Mouse (Mus musculus): ENCODE results near the gene Vasn. TPM values are rescaled to one million over a fixed set of nuclear protein-coding genes. Genes with fewer than 3 reads are reported as not detected.

Vasn gene
- polyA plus RNA-seq, 1 experiment from 2014 or later, result 9.3 TPM

DNA sequence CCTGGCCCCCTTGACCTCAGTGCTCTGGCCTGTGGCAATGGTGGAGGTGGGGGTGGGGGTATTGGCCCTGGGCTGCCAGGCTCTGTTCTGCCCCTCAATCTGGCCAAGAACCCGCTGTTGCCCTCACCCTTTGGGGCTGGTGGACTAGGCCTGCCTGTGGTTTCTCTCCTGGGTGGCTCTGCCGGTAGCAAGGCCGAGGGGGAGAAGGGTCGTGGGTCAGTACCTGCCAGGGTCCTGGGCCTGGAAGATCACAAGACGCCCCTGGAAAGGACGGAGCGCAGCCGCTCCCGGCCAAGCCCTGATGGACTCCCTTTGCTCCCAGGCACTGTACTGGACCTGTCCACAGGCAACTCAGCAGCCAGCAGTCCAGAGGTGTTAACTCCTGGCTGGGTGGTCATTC lies 26.0 kb upstream of the Vasn start:
- Histone ChIP-seq H3K27me3 (replicated peaks; ENCODE audit: control insufficient read depth, insufficient read depth, low read length) (no peaks in the 10 kb centered on the region), H3K4me3 (ENCODE audit: low read depth, low read length) (no peak overlapping the region), H3K9ac (ENCODE audit: low read depth, low read length) (no peak overlapping the region), H3K9me3 (ENCODE audit: control insufficient read depth, low read length) (no peaks in the 10 kb centered on the region), H3K4me1 (replicated peaks; ENCODE audit: control insufficient read depth, insufficient read depth, low read length) (no peaks in the 10 kb centered on the region), H3K27ac (ENCODE audit: low read depth, low read length) (no peak overlapping the region), H3K4me2 (no peak overlapping the region), H3K36me3 (ENCODE audit: control insufficient read depth, insufficient read depth, low read length) (peaks cover 32% of the 10 kb centered on the region)
- ATAC-seq (replicated peaks; ENCODE audit: low FRiP score) (no peak), DNase-seq (ENCODE audit: low spot score) (no peak)
- WGBS, result 88% methylated on average over 9 of the region's 9 CpGs

DNA sequence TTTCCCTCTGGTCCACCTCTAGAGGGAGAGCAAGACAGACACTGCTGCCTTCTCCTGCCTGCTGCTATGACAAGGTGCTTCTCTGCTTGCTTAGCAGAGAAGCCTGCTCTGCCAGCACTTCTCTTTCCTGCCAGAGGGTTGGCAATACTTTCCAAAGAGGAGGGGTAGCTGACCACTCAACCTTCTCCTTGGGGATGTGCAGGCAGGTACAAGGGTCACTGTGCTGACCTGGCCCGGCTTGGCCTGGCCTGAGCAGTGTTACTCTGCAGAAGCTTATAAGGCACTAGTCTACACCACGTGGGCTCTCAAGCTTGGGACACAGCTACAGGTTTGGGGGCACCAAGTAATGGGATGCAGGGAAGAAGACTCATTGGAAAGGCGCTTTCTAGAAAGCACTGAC lies 25.1 kb upstream of the Vasn start:
- Histone ChIP-seq H3K9ac (ENCODE audit: low read depth, low read length) (no peak overlapping the region), H3K4me2 (no peak overlapping the region), H3K27ac (ENCODE audit: low read depth, low read length) (no peak overlapping the region), H3K4me3 (ENCODE audit: low read depth, low read length) (no peak overlapping the region), H3K9me3 (ENCODE audit: control insufficient read depth, low read length) (no peaks in the 10 kb centered on the region), H3K36me3 (ENCODE audit: control insufficient read depth, insufficient read depth, low read length) (peaks cover 32% of the 10 kb centered on the region), H3K27me3 (replicated peaks; ENCODE audit: control insufficient read depth, insufficient read depth, low read length) (no peaks in the 10 kb centered on the region), H3K4me1 (replicated peaks; ENCODE audit: control insufficient read depth, insufficient read depth, low read length) (no peaks in the 10 kb centered on the region)
- ATAC-seq (replicated peaks; ENCODE audit: low FRiP score), result no peak
- DNase-seq (ENCODE audit: low spot score), result no peak
- WGBS, result 93% methylated on average over 3 of the region's 3 CpGs

DNA sequence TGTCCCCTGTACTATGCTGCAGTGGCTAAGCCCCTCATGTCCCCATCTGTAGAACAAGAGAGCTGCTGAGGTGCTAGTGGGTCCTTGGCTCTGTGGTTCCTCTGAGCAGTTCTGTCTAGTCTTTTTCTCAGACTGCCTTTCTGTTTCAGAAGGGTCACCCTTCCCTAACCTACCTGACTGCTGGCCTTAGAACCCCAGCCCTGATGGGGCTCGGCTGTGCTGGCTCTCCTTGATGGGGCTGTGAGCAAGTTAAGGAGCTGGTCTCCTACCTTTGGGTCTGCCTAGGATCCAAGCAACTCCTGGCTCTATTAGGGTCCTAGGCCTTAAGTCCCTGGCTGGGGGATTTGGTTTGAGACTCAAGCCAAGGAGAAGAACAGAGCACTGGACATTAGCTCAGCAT lies 24.4 kb upstream of the Vasn start:
- no peak overlapping the region for H3K27ac ChIP-seq (ENCODE audit: low read depth, low read length)
- peaks cover 32% of the 10 kb centered on the region for H3K36me3 ChIP-seq (ENCODE audit: control insufficient read depth, insufficient read depth, low read length)
- no peak overlapping the region for H3K4me2 ChIP-seq
- no peaks in the 10 kb centered on the region for H3K27me3 ChIP-seq (replicated peaks; ENCODE audit: control insufficient read depth, insufficient read depth, low read length)
- no peak for DNase-seq (ENCODE audit: low spot score)
- H3K9me3 ChIP-seq (ENCODE audit: control insufficient read depth, low read length), result no peaks in the 10 kb centered on the region
- no peak overlapping the region for H3K9ac ChIP-seq (ENCODE audit: low read depth, low read length)
- no peak overlapping the region for H3K4me3 ChIP-seq (ENCODE audit: low read depth, low read length)
- no peaks in the 10 kb centered on the region for H3K4me1 ChIP-seq (replicated peaks; ENCODE audit: control insufficient read depth, insufficient read depth, low read length)
- WGBS, result 80% methylated on average over 1 of the region's 1 CpGs
- ATAC-seq (replicated peaks; ENCODE audit: low FRiP score), result no peak

DNA sequence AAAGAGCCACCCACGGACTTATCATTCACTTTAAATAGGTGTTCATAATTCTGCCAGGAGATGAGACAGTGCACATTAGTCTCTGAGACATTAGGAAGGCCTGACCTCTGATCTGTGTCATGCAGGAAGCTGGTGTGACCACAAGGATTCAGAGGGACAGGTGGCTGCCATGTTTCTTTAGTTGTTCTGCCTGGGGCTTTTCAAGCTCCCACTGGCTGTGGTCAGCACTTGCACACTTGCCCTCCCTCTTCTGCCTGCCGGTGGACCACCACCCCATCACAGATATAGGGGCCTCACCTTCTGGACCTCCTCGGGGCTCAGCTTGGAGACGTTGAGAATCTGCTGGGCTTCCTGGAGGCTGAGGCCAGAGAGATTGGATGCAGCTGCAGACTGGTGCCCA lies 22.9 kb upstream of the Vasn start:
- DNase-seq (ENCODE audit: low spot score), result no peak
- Histone ChIP-seq H3K4me2 (no peak overlapping the region), H3K9me3 (ENCODE audit: control insufficient read depth, low read length) (no peaks in the 10 kb centered on the region), H3K9ac (ENCODE audit: low read depth, low read length) (no peak overlapping the region), H3K4me1 (replicated peaks; ENCODE audit: control insufficient read depth, insufficient read depth, low read length) (no peaks in the 10 kb centered on the region), H3K27ac (ENCODE audit: low read depth, low read length) (no peak overlapping the region), H3K27me3 (replicated peaks; ENCODE audit: control insufficient read depth, insufficient read depth, low read length) (no peaks in the 10 kb centered on the region), H3K4me3 (ENCODE audit: low read depth, low read length) (no peak overlapping the region), H3K36me3 (ENCODE audit: control insufficient read depth, insufficient read depth, low read length) (peaks cover 23% of the 10 kb centered on the region)
- ATAC-seq (replicated peaks; ENCODE audit: low FRiP score), result no peak
- 76% methylated on average over 4 of the region's 4 CpGs for WGBS

DNA sequence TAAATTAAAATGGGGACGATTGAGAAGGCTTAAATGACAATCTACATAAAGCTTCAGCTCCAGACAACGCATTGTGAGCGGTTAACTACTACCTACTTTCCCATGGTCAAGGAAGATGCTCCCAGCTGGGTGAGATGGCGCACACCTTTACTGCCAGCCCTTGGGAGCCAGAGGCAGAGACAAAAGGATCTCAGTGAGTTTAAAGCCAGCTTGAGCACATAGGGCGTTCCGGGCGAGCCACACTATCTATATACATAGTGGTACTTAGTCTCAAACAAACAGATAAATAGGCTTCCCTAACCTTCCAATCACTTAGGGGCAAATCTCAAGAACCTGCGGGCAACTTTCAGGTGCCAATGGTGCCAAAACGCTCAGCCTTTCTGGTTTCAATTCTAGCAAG lies 15.7 kb upstream of the Vasn start:
- peak overlapping the region; percentile 73 for H3K9ac ChIP-seq (ENCODE audit: low read depth, low read length)
- peak overlapping the region; percentile 79 for H3K27ac ChIP-seq (ENCODE audit: low read depth, low read length)
- no peaks in the 10 kb centered on the region for H3K9me3 ChIP-seq (ENCODE audit: control insufficient read depth, low read length)
- peak overlapping the region; percentile 81 for H3K4me2 ChIP-seq
- peak; percentile 52 for ATAC-seq (replicated peaks; ENCODE audit: low FRiP score)
- DNase-seq (ENCODE audit: low spot score), result no peak
- no peaks in the 10 kb centered on the region for H3K27me3 ChIP-seq (replicated peaks; ENCODE audit: control insufficient read depth, insufficient read depth, low read length)
- peak overlapping the region; percentile 77 for H3K4me3 ChIP-seq (ENCODE audit: low read depth, low read length)
- H3K36me3 ChIP-seq (ENCODE audit: control insufficient read depth, insufficient read depth, low read length), result no peaks in the 10 kb centered on the region
- 17% methylated on average over 9 of the region's 9 CpGs for WGBS
- peaks cover 14% of the 10 kb centered on the region for H3K4me1 ChIP-seq (replicated peaks; ENCODE audit: control insufficient read depth, insufficient read depth, low read length)

DNA sequence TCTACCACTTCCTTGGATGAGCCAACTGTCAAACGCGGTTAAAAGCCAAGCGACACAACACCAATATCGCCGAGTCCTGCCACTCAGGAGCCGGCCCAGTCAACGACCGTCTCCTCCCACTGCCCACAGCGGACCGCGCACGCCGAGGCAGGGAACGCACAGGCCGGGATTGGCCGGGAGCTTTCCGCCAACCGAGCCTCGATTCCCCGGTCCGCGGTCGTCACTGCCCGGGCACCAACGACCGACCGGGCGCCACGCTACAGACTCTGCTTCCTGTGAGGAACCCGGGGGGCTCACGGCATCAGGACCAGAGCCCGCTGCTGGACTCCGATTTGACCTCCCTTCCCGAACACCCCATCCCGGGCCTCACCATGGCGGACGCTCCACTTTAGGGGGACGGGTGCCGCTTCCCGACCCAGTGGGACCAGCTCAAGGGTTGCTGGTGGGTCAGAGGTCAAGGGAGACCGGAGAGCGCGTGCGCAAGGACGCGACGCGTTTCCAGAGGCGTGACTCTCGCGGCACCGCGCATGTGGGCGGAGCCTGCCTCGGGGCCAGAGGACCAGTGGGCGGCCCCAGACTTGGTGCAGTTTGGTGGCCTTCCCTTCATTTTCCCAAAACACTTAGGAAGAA lies 15.1 kb upstream of the Vasn start, which contains the start of gene Pam16:
Pam16 (minus strand) TSS at position 508 of the 630 bp plus-strand sequence.
- DNase-seq (ENCODE audit: low spot score), result peak; percentile 90
- no peaks in the 10 kb centered on the region for H3K9me3 ChIP-seq (ENCODE audit: control insufficient read depth, low read length)
- peak within 1 kb of the TSS; percentile 81 for H3K4me2 ChIP-seq
- no peaks in the 10 kb centered on the region for H3K27me3 ChIP-seq (replicated peaks; ENCODE audit: control insufficient read depth, insufficient read depth, low read length)
- no peaks in the 10 kb centered on the region for H3K36me3 ChIP-seq (ENCODE audit: control insufficient read depth, insufficient read depth, low read length)
- H3K4me3 ChIP-seq (ENCODE audit: low read depth, low read length), result peak within 1 kb of the TSS; percentile 77
- H3K9ac ChIP-seq (ENCODE audit: low read depth, low read length), result peak within 1 kb of the TSS; percentile 73
- peaks cover 14% of the 10 kb centered on the region for H3K4me1 ChIP-seq (replicated peaks; ENCODE audit: control insufficient read depth, insufficient read depth, low read length)
- H3K27ac ChIP-seq (ENCODE audit: low read depth, low read length), result peak within 1 kb of the TSS; percentile 79
- under 1% methylated on average over 56 of the region's 56 CpGs for WGBS
- peak; percentile 90 for ATAC-seq (replicated peaks; ENCODE audit: low FRiP score)

DNA sequence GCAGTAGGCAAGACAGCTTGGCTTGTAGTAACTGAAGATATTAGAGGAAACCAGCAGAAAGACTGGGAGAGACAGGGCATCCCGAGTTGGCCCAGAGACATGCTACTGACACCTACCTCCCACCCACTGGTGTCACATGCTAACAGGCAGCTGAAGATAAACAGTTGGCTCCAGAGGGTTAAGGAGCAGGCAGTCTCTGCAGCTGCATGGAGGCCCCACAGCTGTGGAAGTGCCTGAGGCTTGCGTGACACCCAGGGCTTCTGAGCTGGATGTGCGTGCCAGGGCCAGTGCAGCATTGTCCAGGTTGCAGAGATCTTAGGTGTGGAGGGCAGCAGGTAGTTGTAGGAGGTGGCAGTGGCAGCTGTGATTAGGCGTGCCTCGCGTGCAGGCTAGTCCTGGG lies 12.6 kb upstream of the Vasn start:
- no peak overlapping the region for H3K4me3 ChIP-seq (ENCODE audit: low read depth, low read length)
- H3K36me3 ChIP-seq (ENCODE audit: control insufficient read depth, insufficient read depth, low read length), result no peaks in the 10 kb centered on the region
- WGBS, result 84% methylated on average over 6 of the region's 6 CpGs
- peaks cover 14% of the 10 kb centered on the region for H3K4me1 ChIP-seq (replicated peaks; ENCODE audit: control insufficient read depth, insufficient read depth, low read length)
- H3K9ac ChIP-seq (ENCODE audit: low read depth, low read length), result no peak overlapping the region
- no peak for ATAC-seq (replicated peaks; ENCODE audit: low FRiP score)
- no peaks in the 10 kb centered on the region for H3K9me3 ChIP-seq (ENCODE audit: control insufficient read depth, low read length)
- no peak overlapping the region for H3K27ac ChIP-seq (ENCODE audit: low read depth, low read length)
- no peak for DNase-seq (ENCODE audit: low spot score)
- no peak overlapping the region for H3K4me2 ChIP-seq
- H3K27me3 ChIP-seq (replicated peaks; ENCODE audit: control insufficient read depth, insufficient read depth, low read length), result no peaks in the 10 kb centered on the region

DNA sequence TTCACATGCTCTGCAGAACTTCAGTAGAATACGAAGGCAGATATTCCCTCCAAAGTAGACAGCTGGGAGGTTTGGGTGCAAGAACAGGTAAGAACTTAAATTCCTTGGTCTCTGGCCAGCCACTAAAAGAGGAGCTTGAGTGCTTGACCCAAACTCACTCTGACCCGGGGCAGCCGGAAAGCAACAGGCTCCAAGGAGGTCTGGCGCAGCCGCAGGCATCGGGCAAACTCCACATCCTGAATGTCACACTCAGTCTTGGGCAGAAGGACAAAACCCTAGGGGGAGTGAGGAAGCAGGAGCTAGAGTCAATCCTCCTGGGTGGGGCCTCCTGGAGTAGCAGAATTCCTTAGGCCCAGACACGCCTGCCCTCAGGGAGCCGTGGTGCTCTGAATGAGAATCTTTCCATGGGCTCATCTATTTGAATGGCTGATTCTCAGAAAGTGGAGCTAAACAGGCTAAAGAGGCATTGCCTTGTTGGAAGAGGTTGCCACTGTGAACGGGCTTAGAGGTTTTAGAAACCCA lies 10.8 kb upstream of the Vasn start:
- Histone ChIP-seq H3K27ac (ENCODE audit: low read depth, low read length) (no peak overlapping the region), H3K4me2 (no peak overlapping the region), H3K9ac (ENCODE audit: low read depth, low read length) (no peak overlapping the region), H3K4me3 (ENCODE audit: low read depth, low read length) (no peak overlapping the region), H3K4me1 (replicated peaks; ENCODE audit: control insufficient read depth, insufficient read depth, low read length) (no peaks in the 10 kb centered on the region; the same call in 1 of the 2 replicates), H3K9me3 (ENCODE audit: control insufficient read depth, low read length) (no peaks in the 10 kb centered on the region), H3K36me3 (ENCODE audit: control insufficient read depth, insufficient read depth, low read length) (0 out of 2 replicates have a peak, but pooled peaks cover under 1% of the 10 kb centered on the region), H3K27me3 (replicated peaks; ENCODE audit: control insufficient read depth, insufficient read depth, low read length) (no peaks in the 10 kb centered on the region)
- no peak for ATAC-seq (replicated peaks; ENCODE audit: low FRiP score)
- no peak for DNase-seq (ENCODE audit: low spot score)
- WGBS, result 89% methylated on average over 9 of the region's 9 CpGs

DNA sequence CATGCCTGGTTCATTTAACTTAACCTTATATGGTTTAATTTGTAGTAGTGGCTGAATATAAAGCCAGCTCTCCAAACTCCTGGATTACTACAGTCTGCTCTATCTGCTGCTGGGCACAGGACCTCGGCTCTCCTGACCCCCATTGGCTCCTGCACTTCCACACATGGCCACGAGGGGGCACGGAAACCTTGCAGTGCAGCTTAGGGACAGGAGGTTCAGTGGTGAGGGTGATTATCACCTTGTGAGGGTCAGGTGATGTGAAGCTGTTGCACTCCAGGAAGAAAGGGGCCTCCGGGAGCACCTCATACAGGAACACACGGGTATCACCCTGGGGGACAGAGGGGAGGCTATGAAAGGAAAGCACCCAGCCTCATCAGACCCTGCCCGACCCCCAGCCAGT lies 9.8 kb upstream of the Vasn start:
- H3K27ac ChIP-seq (ENCODE audit: low read depth, low read length), result no peak overlapping the region
- no peaks in the 10 kb centered on the region for H3K9me3 ChIP-seq (ENCODE audit: control insufficient read depth, low read length)
- DNase-seq (ENCODE audit: low spot score) (peak; percentile 79), ATAC-seq (replicated peaks; ENCODE audit: low FRiP score) (peak; percentile 65)
- no peaks in the 10 kb centered on the region for H3K4me1 ChIP-seq (replicated peaks; ENCODE audit: control insufficient read depth, insufficient read depth, low read length)
- peaks cover 2% of the 10 kb centered on the region; the same call in 1 of the 2 replicates for H3K36me3 ChIP-seq (ENCODE audit: control insufficient read depth, insufficient read depth, low read length)
- no peak overlapping the region for H3K9ac ChIP-seq (ENCODE audit: low read depth, low read length)
- no peak overlapping the region for H3K4me2 ChIP-seq
- no peak overlapping the region for H3K4me3 ChIP-seq (ENCODE audit: low read depth, low read length)
- WGBS, result 24% methylated on average over 6 of the region's 6 CpGs
- H3K27me3 ChIP-seq (replicated peaks; ENCODE audit: control insufficient read depth, insufficient read depth, low read length), result no peaks in the 10 kb centered on the region

Measured in liver, embryonic 11.5 days (tissue).